Mouse (Mus musculus) macrophage (primary cell): ENCODE measurements around the gene Nfam1. TPM values are rescaled to one million over a fixed set of nuclear protein-coding genes. Genes with fewer than 3 reads are reported as not detected.

Experiments
- H3K27ac ChIP-seq: fragments of 350-480 bp; formaldehyde crosslinking; 2 replicates; pipeline ENCODE4 v1.9.0; 2021
- H3K36me3 ChIP-seq: fragments of 350-480 bp; formaldehyde crosslinking; 2 replicates; pipeline ENCODE4 v1.9.0; 2021; ENCODE audit errors: inconsistent target
- H3K4me3 ChIP-seq: fragments of 350-480 bp; formaldehyde crosslinking; 2 replicates; pipeline ENCODE4 v1.9.0; 2021; ENCODE audit errors: inconsistent target
- H3K79me2 ChIP-seq: fragments of 350-480 bp; formaldehyde crosslinking; 2 replicates; pipeline ENCODE4 v1.9.0; 2021; ENCODE audit errors: inconsistent target
- WGBS: methylation state at CpG from one replicate; pipeline ENCODE4 v1.1.7; 2026; ENCODE audit warnings: inconsistent platforms; ENCODE audit not compliant: missing documents; 5-methylcytosine and 5-hydroxymethylcytosine counted together
- polyA plus RNA-seq: library from polyadenylated mRNA; stranded (reverse); fragments of 250-400 nt; gene quantifications from 3 replicates; pipeline ENCODE4 v1.2.4, GENCODE M21; 2018; ENCODE audit warnings: inconsistent platforms

The Nfam1 gene
- polyA plus RNA-seq, 1 experiment from 2014 or later = 57.7 TPM

- 71% methylated on average over 6 of the region's 6 CpGs for WGBS
- Histone ChIP-seq H3K27ac (no peak overlapping the region), H3K79me2 (no peaks in the 10 kb centered on the region), H3K4me3 (no peak overlapping the region), H3K36me3 (no peaks in the 10 kb centered on the region)
These were observed 65.2 kb downstream of the Nfam1 start for GRCm38 (mm10) chr15:82967947-82968346.

GRCm38 (mm10) chr15:82964266-82964825 is 68.8 kb downstream of the Nfam1 start:
- no peaks in the 10 kb centered on the region for H3K79me2 ChIP-seq
- H3K4me3 ChIP-seq = no peak overlapping the region
- WGBS = 87% methylated on average over 14 of the region's 14 CpGs
- no peak overlapping the region for H3K27ac ChIP-seq
- H3K36me3 ChIP-seq = no peaks in the 10 kb centered on the region

DNA sequence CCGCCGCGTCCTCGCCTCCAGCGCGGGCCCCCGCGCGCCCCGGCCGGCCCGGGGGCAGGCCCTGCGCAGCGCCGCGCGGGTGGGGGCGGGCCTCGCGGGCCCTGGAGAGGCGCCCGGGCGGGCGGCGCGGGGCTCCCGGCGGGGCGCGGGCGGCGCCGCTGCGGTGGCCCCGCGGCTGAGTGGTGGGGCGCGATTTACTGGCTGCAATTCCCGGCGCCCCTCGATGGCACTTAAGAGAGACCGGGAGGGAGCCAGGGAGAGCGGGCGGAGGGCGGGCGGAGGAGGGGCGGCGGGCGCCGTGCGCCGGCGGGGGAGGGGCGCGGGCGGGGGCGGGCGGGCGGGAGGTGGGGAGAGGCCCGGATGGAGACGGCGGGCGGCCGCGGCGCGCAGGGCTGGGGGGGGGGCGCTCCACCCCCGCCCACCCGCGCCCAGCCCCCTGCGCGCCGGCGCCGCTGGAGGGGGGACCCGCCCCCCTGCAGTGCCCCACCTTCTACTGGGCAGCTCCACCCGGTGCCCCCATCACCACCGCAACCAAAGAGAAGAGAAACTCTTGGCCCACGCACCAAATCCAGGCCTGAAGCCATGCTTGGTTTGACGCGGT is 69.5 kb downstream of the Nfam1 start:
- 3% methylated on average over 51 of the region's 82 CpGs for WGBS
- no peak overlapping the region for H3K4me3 ChIP-seq
- H3K27ac ChIP-seq = no peak overlapping the region
- H3K79me2 ChIP-seq = no peaks in the 10 kb centered on the region
- H3K36me3 ChIP-seq = no peaks in the 10 kb centered on the region

DNA sequence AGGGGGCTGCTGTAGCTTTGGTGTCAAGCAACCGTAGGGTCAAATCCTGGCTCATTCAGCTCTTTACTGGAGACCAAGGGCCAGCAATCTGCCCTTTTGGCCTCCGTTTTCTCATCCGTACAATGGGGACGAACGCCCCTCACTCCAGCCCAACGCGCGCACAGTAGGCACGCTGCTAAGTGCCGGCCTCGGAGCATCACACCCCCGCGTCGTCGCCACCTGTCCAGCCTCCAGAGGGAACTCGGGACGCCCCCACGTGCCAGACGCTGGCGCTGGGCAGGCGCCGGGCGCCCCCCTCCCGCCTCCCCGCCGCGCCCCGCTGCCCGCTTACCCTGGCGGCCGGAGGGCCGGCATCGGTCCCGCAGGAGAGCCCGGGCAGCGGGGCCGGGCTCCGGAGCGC is 70.0 kb downstream of the Nfam1 start:
- no peaks in the 10 kb centered on the region for H3K36me3 ChIP-seq
- no peak overlapping the region for H3K27ac ChIP-seq
- 10% methylated on average over 33 of the region's 39 CpGs for WGBS
- H3K79me2 ChIP-seq = no peaks in the 10 kb centered on the region
- H3K4me3 ChIP-seq = no peak overlapping the region

GRCm38 (mm10) chr15:82962536-82962935 is 70.6 kb downstream of the Nfam1 start:
- Histone ChIP-seq H3K36me3 (no peaks in the 10 kb centered on the region), H3K27ac (no peak overlapping the region), H3K79me2 (no peaks in the 10 kb centered on the region), H3K4me3 (no peak overlapping the region)
- WGBS = 84% methylated on average over 4 of the region's 4 CpGs

DNA sequence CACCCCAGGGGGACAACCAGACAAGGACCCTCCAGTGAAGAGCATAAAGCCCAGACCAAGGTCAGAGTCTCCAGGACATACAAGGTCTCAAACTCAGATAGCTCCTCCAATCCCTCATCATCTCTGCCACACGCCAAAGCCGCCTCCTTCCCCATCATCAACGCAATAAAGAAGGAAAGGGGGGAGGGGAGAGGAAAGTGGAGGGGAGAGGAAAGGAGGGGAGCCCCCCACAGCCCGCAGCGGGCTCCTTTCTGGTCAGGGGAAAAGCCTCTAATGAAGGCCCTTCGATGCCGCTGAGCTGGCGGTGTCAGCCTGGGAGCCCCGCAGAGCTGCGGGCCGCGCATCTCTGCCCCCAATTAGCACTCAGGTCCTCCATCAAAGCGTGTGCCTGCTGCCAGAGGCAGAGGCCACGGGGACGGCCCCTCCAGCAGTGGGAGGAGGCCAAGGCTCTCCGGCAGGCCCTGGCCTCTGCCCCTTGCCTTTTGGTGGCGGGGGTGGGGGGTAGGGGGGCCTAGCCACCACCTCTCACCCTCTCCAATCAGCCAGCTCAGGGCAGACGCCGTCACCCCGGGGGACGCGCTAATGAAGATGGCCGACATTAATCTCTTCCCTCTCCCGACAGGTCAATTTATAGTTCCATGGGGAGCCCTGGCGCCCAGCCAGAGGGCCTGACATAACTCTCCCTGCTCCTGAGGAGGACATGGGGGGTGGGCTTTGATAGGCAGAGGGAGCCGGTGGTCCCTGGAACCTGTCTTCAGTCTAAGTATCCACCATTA is 72.1 kb downstream of the Nfam1 start:
- Histone ChIP-seq H3K27ac (no peak overlapping the region), H3K36me3 (no peaks in the 10 kb centered on the region), H3K79me2 (no peaks in the 10 kb centered on the region), H3K4me3 (no peak overlapping the region)
- WGBS = 28% methylated on average over 23 of the region's 26 CpGs

- H3K4me3 ChIP-seq = no peak overlapping the region
- 49% methylated on average over 12 of the region's 12 CpGs for WGBS
- no peaks in the 10 kb centered on the region for H3K36me3 ChIP-seq
- H3K27ac ChIP-seq = no peak overlapping the region
- no peaks in the 10 kb centered on the region for H3K79me2 ChIP-seq
These were observed 74.0 kb downstream of the Nfam1 start for GRCm38 (mm10) chr15:82959151-82959550.

GRCm38 (mm10) chr15:82958253-82958701 is 74.8 kb downstream of the Nfam1 start:
- Histone ChIP-seq H3K36me3 (no peaks in the 10 kb centered on the region), H3K79me2 (no peaks in the 10 kb centered on the region), H3K27ac (no peak overlapping the region), H3K4me3 (no peak overlapping the region)
- WGBS = 11% methylated on average over 16 of the region's 16 CpGs

DNA sequence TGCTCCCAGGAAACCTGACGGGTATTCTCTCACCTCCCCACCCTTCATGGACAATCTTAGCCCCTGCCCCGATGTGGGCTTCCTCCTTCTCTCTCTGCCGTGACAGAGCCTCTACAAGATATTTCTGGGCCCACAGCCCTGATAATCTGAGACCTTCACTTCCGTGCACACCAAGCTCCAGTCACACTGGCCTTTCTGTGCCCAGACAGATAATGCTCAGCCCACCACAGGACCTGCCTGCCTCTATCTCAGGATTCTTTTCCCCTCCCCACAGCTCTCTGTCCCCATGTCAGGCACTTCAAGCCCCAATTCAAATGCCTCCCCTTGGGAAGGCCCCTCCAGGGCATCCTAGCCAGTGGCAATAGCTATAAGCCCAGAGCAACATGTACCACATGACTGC is 76.4 kb downstream of the Nfam1 start:
- WGBS = 73% methylated on average over 4 of the region's 4 CpGs
- no peak overlapping the region for H3K27ac ChIP-seq

GRCm38 (mm10) chr15:82956310-82956709 is 76.8 kb downstream of the Nfam1 start:
- Histone ChIP-seq H3K4me3 (no peak overlapping the region), H3K79me2 (no peaks in the 10 kb centered on the region), H3K36me3 (no peaks in the 10 kb centered on the region), H3K27ac (no peak overlapping the region)
- 89% methylated on average over 3 of the region's 3 CpGs for WGBS

More for the DNA sequence above, 76.4 kb downstream of the Nfam1 start:
- Histone ChIP-seq H3K36me3 (no peaks in the 10 kb centered on the region), H3K79me2 (no peaks in the 10 kb centered on the region), H3K4me3 (no peak overlapping the region)

DNA sequence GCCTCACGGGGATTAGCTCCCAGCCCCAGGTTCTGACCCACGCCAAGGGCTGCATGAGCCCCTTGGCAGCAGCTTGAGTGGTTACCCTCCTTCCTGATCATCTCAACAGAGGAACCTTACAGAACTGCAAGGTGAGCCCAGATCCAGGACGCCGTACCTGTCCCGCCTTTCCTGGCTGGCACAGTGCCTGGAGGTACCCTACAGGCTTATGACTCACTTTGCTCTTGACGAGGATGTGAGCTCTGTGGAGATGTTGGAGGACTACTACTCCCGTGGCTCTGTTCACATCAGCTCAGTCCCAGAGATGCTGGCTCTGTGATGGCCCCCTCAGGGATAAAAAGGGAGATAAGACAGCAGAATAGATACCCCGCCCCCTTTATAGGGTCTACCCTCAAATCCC is 77.8 kb downstream of the Nfam1 start:
- no peaks in the 10 kb centered on the region for H3K36me3 ChIP-seq
- no peaks in the 10 kb centered on the region for H3K79me2 ChIP-seq
- H3K27ac ChIP-seq = no peak overlapping the region
- no peak overlapping the region for H3K4me3 ChIP-seq
- 83% methylated on average over 8 of the region's 8 CpGs for WGBS

- Histone ChIP-seq H3K79me2 (no peaks in the 10 kb centered on the region), H3K27ac (no peak overlapping the region), H3K4me3 (no peak overlapping the region), H3K36me3 (no peaks in the 10 kb centered on the region)
- WGBS = 92% methylated on average over 5 of the region's 5 CpGs
These were observed 79.1 kb downstream of the Nfam1 start for GRCm38 (mm10) chr15:82954034-82954433.

- 92% methylated on average over 4 of the region's 4 CpGs for WGBS
- Histone ChIP-seq H3K79me2 (no peaks in the 10 kb centered on the region), H3K27ac (no peak overlapping the region), H3K4me3 (no peak overlapping the region), H3K36me3 (no peaks in the 10 kb centered on the region)
These were observed 80.0 kb downstream of the Nfam1 start for GRCm38 (mm10) chr15:82953096-82953495.

- no peak overlapping the region for H3K4me3 ChIP-seq
- WGBS = 24% methylated on average over 20 of the region's 20 CpGs
- no peaks in the 10 kb centered on the region for H3K79me2 ChIP-seq
- H3K27ac ChIP-seq = no peak overlapping the region
- no peaks in the 10 kb centered on the region for H3K36me3 ChIP-seq
These were observed 80.8 kb downstream of the Nfam1 start for GRCm38 (mm10) chr15:82952292-82952705.

GRCm38 (mm10) chr15:82950246-82950645 is 82.9 kb downstream of the Nfam1 start:
- 98% methylated on average over 6 of the region's 8 CpGs for WGBS

More at GRCm38 (mm10) chr15:82950246-82950645, 82.9 kb downstream of the Nfam1 start:
- H3K4me3 ChIP-seq = no peak overlapping the region
- no peaks in the 10 kb centered on the region for H3K79me2 ChIP-seq
- no peaks in the 10 kb centered on the region for H3K36me3 ChIP-seq
- H3K27ac ChIP-seq = no peak overlapping the region
